ENCODE assay signal across 22 mouse cellular contexts in genomic region chr14:57376956-57377355, GRCm38 (mm10). TPM values are rescaled to one million over a fixed set of nuclear protein-coding genes. Genes with fewer than 3 reads are reported as not detected.
DNase-seq lines count a peak whose midpoint lies in the region; TF ChIP-seq lines count a peak whose summit lies in the region.
"Had no signal": no experiment of that assay in that cellular context is flagged by ENCODE, and none has a peak within 500 bp of the region (broad histone marks: within the 10 kb centered on the region; RNA-seq: fewer than 3 reads in every experiment).

No protein-coding gene starts in this region.

- peaks cover 14% of the 10 kb centered on the region for H3K4me1 ChIP-seq in kidney, adult 2 months (ENCODE audit: control insufficient read depth, insufficient read depth, low read length)
- H3K4me1 ChIP-seq in small intestine, adult 2 months (ENCODE audit: control insufficient read depth, insufficient read depth, insufficient read length, low read length): peaks cover 7% of the 10 kb centered on the region
- H3K4me1 ChIP-seq: embryonic facial prominence, embryonic 10.5 days; heart, embryonic 15.5 days; hindbrain, embryonic 10.5 days; neural tube, embryonic 13.5 days had no signal

- no peaks in the 10 kb centered on the region for H3K27me3 ChIP-seq in kidney, adult 2 months (replicated peaks; ENCODE audit: control insufficient read depth, insufficient read depth, low read length)
- no peaks in the 10 kb centered on the region for H3K27me3 ChIP-seq in small intestine, adult 2 months (ENCODE audit: control insufficient read depth, insufficient read depth, low read length)
- H3K27me3 ChIP-seq: CH12.LX; heart, embryonic 15.5 days; liver, embryonic 13.5 days; neural tube, embryonic 13.5 days had no signal

- H3K4me3 ChIP-seq in kidney, adult 2 months (ENCODE audit: insufficient read depth, low read depth, low read length): no peak overlapping the region
- no peak overlapping the region for H3K4me3 ChIP-seq in small intestine, adult 2 months (ENCODE audit: low read depth, low read length)
- H3K4me3 ChIP-seq: embryonic facial prominence, embryonic 10.5 days; erythroblast, embryonic 14.5 days; gastrocnemius, adult 2 months; heart, embryonic 15.5 days; hindbrain, embryonic 10.5 days; liver, embryonic 13.5 days; neural tube, embryonic 13.5 days had no signal

- peaks cover 2% of the 10 kb centered on the region; the same call in 1 of the 2 replicates for H3K36me3 ChIP-seq in kidney, adult 2 months (ENCODE audit: control insufficient read depth, insufficient read depth, low read length)
- peaks cover 29% of the 10 kb centered on the region for H3K36me3 ChIP-seq in small intestine, adult 2 months (ENCODE audit: control insufficient read depth, insufficient read depth, low read length)
- H3K36me3 ChIP-seq: embryonic facial prominence, embryonic 10.5 days; heart, embryonic 15.5 days; hindbrain, embryonic 10.5 days; liver, embryonic 13.5 days; neural tube, embryonic 13.5 days had no signal

- peak overlapping the region; percentile 82 for H3K27ac ChIP-seq in kidney, adult 2 months (ENCODE audit: insufficient read depth, low read depth, low read length)
- peak overlapping the region; percentile 40; the same call in 1 of the 2 replicates for H3K27ac ChIP-seq in small intestine, adult 2 months (ENCODE audit: insufficient read depth, low read depth, low read length)
- H3K27ac ChIP-seq: embryonic facial prominence, embryonic 10.5 days; gastrocnemius, adult 2 months; heart, embryonic 15.5 days; hindbrain, embryonic 10.5 days; liver, embryonic 13.5 days; neural tube, embryonic 13.5 days had no signal

- 49% methylated on average over 9 of the region's 9 CpGs for WGBS in kidney, adult 2 months
- WGBS in small intestine, adult 2 months: 36% methylated on average over 9 of the region's 9 CpGs

- no peak for TF ChIP-seq POLR2A in kidney, adult 2 months (IDR thresholded peaks at IDR 0.05; ENCODE audit: low read depth, low read length)
- TF ChIP-seq POLR2A in small intestine, adult 2 months (IDR thresholded peaks at IDR 0.05; ENCODE audit: low read depth, low read length): no peak

- 0 out of 2 replicates have a peak, but pooled peaks have one; percentile 4 for TF ChIP-seq CTCF in kidney, adult 2 months (conservative IDR thresholded peaks at IDR 0.05; ENCODE audit: insufficient read depth, insufficient read length, low read depth, low read length)
- TF ChIP-seq CTCF in small intestine, adult 2 months (IDR thresholded peaks at IDR 0.05; ENCODE audit: extremely low read depth, insufficient read length, insufficient replicate concordance, low read depth, low read length): no peak

- DNase-seq in adrenal gland, adult 2 months: peak; percentile 5
- no peak for DNase-seq in adrenal gland, postnatal 4 days (ENCODE audit: low spot score in 2 of 2)
- peak; percentile 95 for DNase-seq in kidney, adult 2 months
- peak; percentile 84 for DNase-seq in kidney, postnatal 14 days
- no peak for DNase-seq in cerebellum, postnatal 25 days
- DNase-seq in layer of hippocampus, adult 9-11 months: no peak
- no peak for DNase-seq in heart, adult 8-10 months (ENCODE audit: low spot score)
- DNase-seq: adrenal gland, postnatal 10 days; cerebellum, adult 11-12 months; forebrain, postnatal 0 days; gastrocnemius, adult 2 months; liver, embryonic 13.5 days; lung, postnatal 14 days; right cerebral cortex, postnatal 25 days; thymus, postnatal 36 days had no signal

RNA-seq across cellular contexts. Expression of gene Cryl1, which starts 21.4 kb away (rescaled TPM):
- 10 to 100 TPM in 1 of 2 experiments, 1 to 10 TPM in 1; 9.7 to 12.3 TPM for total RNA-seq in adrenal gland, adult 2 months (2021)
- 13.1 and 14.5 TPM in 2 replicates for polyA plus RNA-seq in adrenal gland, adult 2 months (2012; rRNA removed)
- 10 to 100 TPM; 21.9 to 34.6 TPM for total RNA-seq in adrenal gland, postnatal 4 days (2021)
- 577 and 580 TPM in 2 replicates for polyA plus RNA-seq in kidney, adult 2 months (2012; rRNA removed)
- polyA plus RNA-seq in small intestine, adult 2 months (2012; rRNA removed): 124 and 167 TPM in 2 replicates
- total RNA-seq in heart, adult 8-10 months (2022): 1 to 10 TPM; 6.5 to 8.4 (median 7.5) TPM

RNA-seq across cellular contexts. Expression of gene Ift88, which starts 46.9 kb away (rescaled TPM):
- total RNA-seq in adrenal gland, adult 2 months (2021): 10 to 100 TPM; 10.9 to 13.9 TPM
- 2.1 and 2.5 TPM in 2 replicates for polyA plus RNA-seq in adrenal gland, adult 2 months (2012; rRNA removed)
- total RNA-seq in adrenal gland, postnatal 4 days (2021): 10 to 100 TPM; 10.1 to 12.9 TPM
- polyA plus RNA-seq in kidney, adult 2 months (2012; rRNA removed): 5.9 and 6.7 TPM in 2 replicates
- polyA plus RNA-seq in small intestine, adult 2 months (2012; rRNA removed): 0.38 and 0.58 TPM in 2 replicates
- 1 to 10 TPM; 3.9 to 5.8 (median 5.1) TPM for total RNA-seq in heart, adult 8-10 months (2022)
- polyA plus RNA-seq: erythroblast, embryonic 14.5 days had no signal

Comparison
In these comparisons a context has a peak if more than half of its experiments do, and no peak if none do; other contexts are left out.
1. DNase-seq: peak in adrenal gland, adult 2 months (single experiment), kidney, adult 2 months (single experiment) and kidney, postnatal 14 days (single experiment); none in adrenal gland, postnatal 4 days (0 of 2), cerebellum, postnatal 25 days (0 of 2), layer of hippocampus, adult 9-11 months (single experiment) and heart, adult 8-10 months (single experiment).